Mouse (Mus musculus) neural tube, embryonic 14.5 days (tissue): Measurements from ENCODE around the gene Fam129a. TPM values are rescaled to one million over a fixed set of nuclear protein-coding genes. Genes with fewer than 3 reads are reported as not detected.

Source experiments
- ATAC-seq: fragments of 200-750 bp; cut with Nextera tagmentation; 2 replicates; pipeline ENCODE4 v1.8.0; 2017; ENCODE audit warnings: low read depth, mild to moderate bottlenecking, moderate TSS enrichment, moderate library complexity
- H3K27ac ChIP-seq: fragments of 300-500 bp; sonication (generic); 2 replicates; pipeline ENCODE4 v1.5.1; 2014; ENCODE audit warnings: low read depth, mild to moderate bottlenecking, control low read depth, low read length, moderate library complexity, mixed read lengths
- H3K27me3 ChIP-seq: fragments of 300-500 bp; sonication (generic); 2 replicates; pipeline ENCODE4 v1.6.1; 2014; ENCODE audit warnings: low read length; ENCODE audit not compliant: control insufficient read depth, insufficient read depth
- H3K36me3 ChIP-seq: fragments of 300-500 bp; sonication (generic); 2 replicates; pipeline ENCODE4 v1.6.1; 2014; ENCODE audit warnings: low read length, mixed read lengths; ENCODE audit not compliant: control insufficient read depth, insufficient read depth
- H3K4me1 ChIP-seq: fragments of 300-500 bp; sonication (generic); 2 replicates; pipeline ENCODE4 v1.6.1; 2014; ENCODE audit warnings: low read length; ENCODE audit not compliant: control insufficient read depth, insufficient read depth
- H3K4me2 ChIP-seq: fragments of 300-500 bp; sonication (generic); 2 replicates; pipeline ENCODE4 v1.6.1; 2014; ENCODE audit warnings: mild to moderate bottlenecking, low read depth, low read length, control low read depth
- H3K4me3 ChIP-seq: fragments of 300-500 bp; sonication (generic); 2 replicates; pipeline ENCODE4 v1.5.1; 2014; ENCODE audit warnings: low read depth, low read length, control low read depth, mixed read lengths
- H3K9ac ChIP-seq: fragments of 300-500 bp; sonication (generic); replicated peaks from 2 replicates; pipeline ENCODE4 v1.6.1; 2014; ENCODE audit warnings: low read depth, mild to moderate bottlenecking, control low read depth, low read length, mixed read lengths
- H3K9me3 ChIP-seq: fragments of 300-500 bp; sonication (generic); 2 replicates; pipeline ENCODE4 v1.6.1; 2016; ENCODE audit warnings: low read length; ENCODE audit not compliant: control insufficient read depth
- WGBS: fragments of 180-500 bp; shearing (Covaris S2); extraction: QIAGEN DNeasy Blood & Tissue Kit; methylation state at CpG from one replicate; pipeline ENCODE4 v1.1.7; 2014; 5-methylcytosine and 5-hydroxymethylcytosine counted together
- polyA plus RNA-seq: library from polyadenylated mRNA; unstranded; fragments of >200 nt; fragmentation: Nextera tagmentation; extraction: Ambion mirVana; gene quantifications from 2 replicates; pipeline ENCODE4 v1.2.1, GENCODE M21; 2014

Fam129a gene
- polyA plus RNA-seq, 1 experiment from 2014 or later, result 2.4 TPM

DNA sequence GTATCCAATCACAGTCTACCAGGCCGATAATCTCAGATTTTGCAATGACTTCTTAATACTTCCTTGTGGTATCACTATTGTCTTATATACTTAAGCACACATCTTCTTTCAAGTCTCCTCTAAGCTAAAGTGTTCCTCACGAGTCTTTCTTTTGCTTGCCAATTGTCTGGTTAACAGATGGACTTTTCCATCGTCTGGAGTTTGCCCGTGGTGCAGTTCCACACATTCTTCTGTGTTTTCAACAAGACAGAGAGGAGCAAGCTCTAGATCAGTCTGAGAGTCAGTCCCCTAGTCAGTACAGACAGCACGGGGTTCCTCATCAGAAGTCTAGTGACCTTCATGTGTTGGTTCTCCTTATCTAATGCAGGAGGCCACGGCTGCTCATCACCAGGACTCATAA, 10.5 kb downstream of the Fam129a start:
- Histone ChIP-seq H3K27ac (no peak overlapping the region), H3K4me2 (no peak overlapping the region), H3K27me3 (no peaks in the 10 kb centered on the region), H3K36me3 (no peaks in the 10 kb centered on the region), H3K4me1 (no peaks in the 10 kb centered on the region), H3K9me3 (no peaks in the 10 kb centered on the region), H3K9ac (no peak overlapping the region), H3K4me3 (no peak overlapping the region)
- 81% methylated on average over 6 of the region's 6 CpGs for WGBS
- ATAC-seq, result no peak

DNA sequence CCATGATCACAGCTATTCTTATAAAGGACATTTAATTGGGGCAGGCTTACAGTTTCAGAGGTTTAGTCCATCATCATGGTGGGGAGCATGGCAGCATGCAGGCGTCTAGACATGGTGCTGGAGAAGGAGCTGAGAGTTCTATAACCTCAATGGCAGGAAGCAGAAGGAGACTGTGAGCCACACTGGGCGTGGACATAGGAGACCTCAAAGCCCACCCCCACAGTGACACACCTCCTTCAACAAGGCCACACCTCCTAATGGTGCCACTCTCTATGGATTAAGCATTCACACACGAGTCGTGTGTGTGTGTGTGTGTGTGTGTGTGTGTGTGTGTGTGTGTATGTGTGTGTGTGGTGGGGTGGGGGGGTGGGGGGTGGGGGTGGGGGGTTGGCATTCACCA, 11.0 kb downstream of the Fam129a start:
- H3K36me3 ChIP-seq, result no peaks in the 10 kb centered on the region
- 76% methylated on average over 2 of the region's 4 CpGs for WGBS
- H3K4me1 ChIP-seq, result no peaks in the 10 kb centered on the region
- no peak overlapping the region for H3K4me3 ChIP-seq
- no peak overlapping the region for H3K9ac ChIP-seq
- H3K4me2 ChIP-seq, result no peak overlapping the region
- H3K9me3 ChIP-seq, result no peaks in the 10 kb centered on the region
- ATAC-seq, result no peak
- no peak overlapping the region for H3K27ac ChIP-seq
- no peaks in the 10 kb centered on the region for H3K27me3 ChIP-seq

DNA sequence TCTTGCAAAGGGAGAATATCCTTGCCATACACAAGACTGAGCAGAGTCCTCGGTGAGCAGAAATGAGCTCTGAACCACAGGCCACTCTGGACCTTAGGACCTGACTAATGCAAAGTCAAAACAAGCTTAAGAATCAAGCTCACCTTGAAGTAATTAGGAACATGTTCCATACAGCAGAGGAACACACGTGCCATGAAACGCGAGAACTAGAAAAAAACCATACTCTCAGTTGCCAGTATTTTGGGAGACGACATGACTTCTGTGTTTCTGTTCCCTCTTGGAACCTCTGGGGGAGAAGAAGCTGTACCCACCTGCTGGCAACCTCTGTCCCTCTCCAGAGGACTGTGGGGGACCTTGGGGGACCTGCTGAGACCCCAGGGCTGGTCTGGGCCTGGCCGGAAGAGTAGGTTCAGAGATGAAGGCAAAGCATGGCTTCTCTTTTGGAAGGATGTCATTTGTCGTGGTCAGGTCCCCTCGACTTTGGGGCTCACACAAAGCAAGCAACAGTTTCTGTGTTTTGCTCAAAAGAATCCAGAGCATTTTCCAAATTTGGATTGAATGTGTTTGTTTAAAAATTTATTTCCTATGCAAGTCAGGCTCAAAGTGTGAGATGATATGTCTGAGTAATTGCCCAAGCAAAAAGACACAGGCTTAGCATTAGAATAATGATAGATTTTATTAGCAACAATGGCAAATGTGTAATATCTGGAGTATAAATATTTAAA, 12.6 kb downstream of the Fam129a start:
- WGBS, result 84% methylated on average over 8 of the region's 8 CpGs
- H3K27ac ChIP-seq, result no peak overlapping the region
- H3K4me3 ChIP-seq, result no peak overlapping the region
- H3K4me2 ChIP-seq, result no peak overlapping the region
- no peaks in the 10 kb centered on the region for H3K27me3 ChIP-seq
- H3K4me1 ChIP-seq, result no peaks in the 10 kb centered on the region
- H3K9ac ChIP-seq, result no peak overlapping the region
- no peak for ATAC-seq
- H3K9me3 ChIP-seq, result no peaks in the 10 kb centered on the region
- no peaks in the 10 kb centered on the region for H3K36me3 ChIP-seq

DNA sequence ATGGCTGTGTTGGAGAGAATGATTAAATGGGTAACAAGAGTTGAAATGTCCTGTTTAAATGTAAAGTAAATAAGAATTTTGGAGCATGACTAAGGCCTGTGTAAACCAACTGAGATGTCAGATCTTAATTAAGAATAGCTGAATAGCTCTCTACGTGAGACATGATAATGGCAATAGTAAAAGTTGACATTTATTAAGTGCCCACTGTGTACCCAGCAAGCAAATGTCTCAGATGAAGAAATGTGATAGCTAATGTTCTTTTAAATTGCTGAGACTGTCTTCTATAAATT, 13.1 kb downstream of the Fam129a start:
- H3K4me2 ChIP-seq, result no peak overlapping the region
- H3K4me1 ChIP-seq, result no peaks in the 10 kb centered on the region
- H3K36me3 ChIP-seq, result no peaks in the 10 kb centered on the region
- ATAC-seq, result no peak
- WGBS, result 25% methylated on average over 1 of the region's 1 CpGs
- H3K9me3 ChIP-seq, result no peaks in the 10 kb centered on the region
- H3K27ac ChIP-seq, result no peak overlapping the region
- H3K4me3 ChIP-seq, result no peak overlapping the region
- no peak overlapping the region for H3K9ac ChIP-seq
- no peaks in the 10 kb centered on the region for H3K27me3 ChIP-seq

DNA sequence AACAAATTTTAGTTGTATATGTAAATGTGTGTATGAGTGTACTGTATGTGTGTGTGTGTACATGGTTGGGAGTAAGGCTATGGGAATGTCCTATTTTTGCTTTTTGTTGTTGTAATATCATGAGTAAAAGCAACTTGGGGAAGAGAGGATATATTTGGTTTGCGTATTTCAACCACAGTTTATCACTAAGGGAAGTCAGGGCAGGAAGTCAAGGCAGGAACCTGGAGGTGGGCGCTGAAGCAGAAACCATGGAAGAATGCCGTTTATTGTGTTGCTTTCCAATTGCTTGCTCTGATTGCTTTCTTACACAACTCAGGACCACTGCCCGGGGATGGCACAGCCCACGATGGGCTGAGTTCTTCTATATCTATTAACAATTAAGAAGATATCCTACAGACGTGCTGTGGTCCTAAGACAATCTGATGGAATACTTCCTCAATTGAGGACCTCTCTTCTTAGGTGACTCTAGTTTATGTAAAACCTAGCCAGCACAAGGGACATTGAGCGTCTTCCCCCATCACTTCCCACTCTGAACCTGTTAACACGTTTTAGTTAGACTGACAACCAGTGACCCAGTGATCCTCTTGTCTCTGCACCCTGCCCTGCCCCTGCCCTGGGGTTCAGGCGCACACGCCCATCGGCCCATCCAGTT, 13.7 kb downstream of the Fam129a start:
- 75% methylated on average over 11 of the region's 11 CpGs for WGBS
- Histone ChIP-seq H3K9me3 (no peaks in the 10 kb centered on the region), H3K27ac (no peak overlapping the region), H3K4me3 (no peak overlapping the region), H3K4me1 (no peaks in the 10 kb centered on the region), H3K9ac (no peak overlapping the region), H3K27me3 (no peaks in the 10 kb centered on the region), H3K36me3 (no peaks in the 10 kb centered on the region), H3K4me2 (no peak overlapping the region)
- no peak for ATAC-seq

DNA sequence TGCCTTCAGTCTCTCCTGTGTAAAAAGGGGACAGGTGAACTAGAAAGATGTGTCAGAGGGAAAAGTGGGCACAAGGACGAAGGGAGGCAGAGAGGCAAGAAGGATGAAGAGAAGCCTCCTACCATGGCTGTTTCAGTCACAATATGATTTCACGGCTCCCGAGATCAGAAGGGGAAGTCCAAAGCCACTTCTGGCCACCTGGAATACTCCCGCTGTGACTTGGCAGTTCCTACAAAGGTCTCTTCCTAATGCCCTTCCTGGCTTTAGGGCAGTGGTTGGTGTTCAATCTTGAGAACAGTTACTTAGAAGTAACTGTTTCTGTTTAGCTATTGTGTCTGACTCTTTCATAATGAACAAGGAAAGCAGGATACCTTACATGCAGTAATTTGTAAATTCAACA, 14.7 kb downstream of the Fam129a start:
- no peak overlapping the region for H3K27ac ChIP-seq
- no peaks in the 10 kb centered on the region for H3K9me3 ChIP-seq
- 62% methylated on average over 4 of the region's 4 CpGs for WGBS
- H3K9ac ChIP-seq, result no peak overlapping the region
- ATAC-seq, result no peak
- no peaks in the 10 kb centered on the region for H3K36me3 ChIP-seq
- no peak overlapping the region for H3K4me2 ChIP-seq
- no peaks in the 10 kb centered on the region for H3K4me1 ChIP-seq
- no peak overlapping the region for H3K4me3 ChIP-seq
- H3K27me3 ChIP-seq, result no peaks in the 10 kb centered on the region

DNA sequence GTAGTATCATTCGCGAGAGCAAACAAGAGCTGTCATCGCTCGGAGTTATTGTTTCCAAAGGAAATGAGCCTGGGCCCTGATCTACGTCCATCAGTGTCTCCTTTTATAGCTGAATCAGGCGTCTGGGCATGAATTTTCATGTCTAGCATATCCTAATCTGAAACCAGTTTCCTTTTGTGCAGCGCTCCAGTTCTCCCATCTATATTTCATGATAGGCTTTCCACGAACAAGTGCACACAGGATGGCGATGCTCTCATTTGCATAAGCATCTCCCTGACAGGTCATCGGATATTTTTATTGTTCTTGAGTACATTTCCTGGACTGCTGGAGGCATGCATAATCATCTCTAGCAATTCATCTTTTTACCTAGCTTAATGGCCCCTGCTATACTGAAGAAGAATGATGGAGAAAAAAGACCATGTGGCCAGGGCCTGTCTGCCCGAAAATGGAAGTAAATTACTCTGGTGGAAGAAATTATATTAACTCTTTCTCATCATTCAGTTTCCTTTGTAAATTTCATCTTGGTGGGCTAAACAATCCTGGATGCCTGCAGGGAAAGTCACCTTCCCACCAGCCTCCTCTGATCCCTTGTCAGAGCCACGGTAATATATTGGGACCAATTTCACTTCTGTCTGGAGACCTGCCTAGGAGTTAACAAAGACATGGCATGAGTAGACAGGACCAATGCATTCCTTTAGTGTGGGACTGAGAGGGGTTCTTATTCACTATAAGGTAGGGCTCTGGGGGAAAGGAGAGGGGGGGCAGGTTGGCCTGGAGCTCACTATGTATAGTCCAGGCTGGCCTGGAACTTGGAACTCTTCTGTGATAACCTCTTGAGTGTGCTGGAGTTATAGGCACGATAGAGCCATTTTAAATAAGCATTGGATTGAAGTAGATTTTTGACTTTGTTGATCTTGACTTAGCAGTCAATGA, 21.4 kb downstream of the Fam129a start:
- no peak overlapping the region for H3K4me3 ChIP-seq
- no peaks in the 10 kb centered on the region for H3K27me3 ChIP-seq
- H3K4me2 ChIP-seq, result no peak overlapping the region
- H3K9ac ChIP-seq, result no peak overlapping the region
- H3K4me1 ChIP-seq, result peaks cover 6% of the 10 kb centered on the region; the same call in 1 of the 2 replicates
- H3K36me3 ChIP-seq, result no peaks in the 10 kb centered on the region
- no peaks in the 10 kb centered on the region for H3K9me3 ChIP-seq
- peak; percentile 83 for ATAC-seq
- 40% methylated on average over 13 of the region's 13 CpGs for WGBS
- H3K27ac ChIP-seq, result peak overlapping the region; percentile 55

DNA sequence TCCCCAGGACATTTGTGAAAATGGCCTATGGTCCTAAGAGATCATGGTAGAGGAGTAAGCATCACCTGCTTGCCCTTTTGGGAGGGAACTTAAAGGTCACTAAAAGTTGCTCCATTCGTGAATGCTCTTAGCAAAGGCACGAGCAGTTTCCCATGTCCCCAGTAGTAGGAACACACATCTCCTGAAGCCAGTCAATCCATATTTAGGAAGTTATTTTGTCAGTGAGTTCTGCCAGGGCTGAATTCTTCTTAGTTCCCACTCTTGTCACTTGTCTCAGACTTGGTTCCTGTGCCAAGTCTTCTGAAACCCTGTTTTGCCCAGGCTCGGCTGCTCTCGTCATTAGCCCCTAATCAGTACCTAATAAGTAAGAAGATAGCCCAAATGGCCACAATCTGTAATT, 23.9 kb downstream of the Fam129a start:
- Histone ChIP-seq H3K9ac (no peak overlapping the region), H3K27ac (no peak overlapping the region), H3K4me3 (no peak overlapping the region), H3K9me3 (no peaks in the 10 kb centered on the region), H3K27me3 (no peaks in the 10 kb centered on the region), H3K4me1 (peaks cover 6% of the 10 kb centered on the region; the same call in 1 of the 2 replicates), H3K36me3 (no peaks in the 10 kb centered on the region), H3K4me2 (no peak overlapping the region)
- WGBS, result 86% methylated on average over 4 of the region's 4 CpGs
- no peak for ATAC-seq
